Mouse (Mus musculus): ENCODE data around the gene Zfp729b.

GRCm38 (mm10) chr13:67652496-67652895, 43.0 kb upstream of the Zfp729b start:
- TF ChIP-seq CTCF (IDR thresholded peaks at IDR 0.05; ENCODE audit: control insufficient read depth, insufficient read depth, insufficient replicate concordance, low read depth, low read length) (no peak), POLR2A (IDR thresholded peaks at IDR 0.05; ENCODE audit: control insufficient read depth, low read depth, low read length) (no peak)
